Mouse (Mus musculus): Measurements from ENCODE around the gene Colq.
"Not testable (repeated sequence)": the region's sequence is repeated elsewhere in the genome, so short reads cannot be mapped to it uniquely, and the experiment has no call there.

Gene Colq

DNA sequence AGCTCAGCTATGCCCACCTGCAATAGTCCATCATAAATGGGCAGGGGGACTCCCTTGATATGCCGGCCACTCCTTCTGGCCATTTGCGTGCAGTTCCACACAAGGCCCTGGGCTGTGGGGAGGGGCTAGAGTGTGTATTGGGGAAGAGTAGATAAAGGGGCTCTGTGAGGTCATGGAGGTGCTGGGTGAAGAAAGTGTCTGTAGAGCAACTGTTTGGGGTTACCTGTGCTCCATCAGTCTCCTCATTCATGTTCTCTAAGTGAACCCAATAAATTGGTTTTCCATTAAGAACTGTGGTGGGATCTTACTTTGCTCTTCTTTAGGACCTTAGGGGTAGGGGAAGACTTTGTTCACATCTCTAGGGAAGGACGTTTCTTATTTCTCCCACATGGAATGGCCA, at the start of gene Colq:
Gene Colq (minus strand): TSS at position 101 of the 400 bp plus-strand sequence.
- DNase-seq: no peak

DNA sequence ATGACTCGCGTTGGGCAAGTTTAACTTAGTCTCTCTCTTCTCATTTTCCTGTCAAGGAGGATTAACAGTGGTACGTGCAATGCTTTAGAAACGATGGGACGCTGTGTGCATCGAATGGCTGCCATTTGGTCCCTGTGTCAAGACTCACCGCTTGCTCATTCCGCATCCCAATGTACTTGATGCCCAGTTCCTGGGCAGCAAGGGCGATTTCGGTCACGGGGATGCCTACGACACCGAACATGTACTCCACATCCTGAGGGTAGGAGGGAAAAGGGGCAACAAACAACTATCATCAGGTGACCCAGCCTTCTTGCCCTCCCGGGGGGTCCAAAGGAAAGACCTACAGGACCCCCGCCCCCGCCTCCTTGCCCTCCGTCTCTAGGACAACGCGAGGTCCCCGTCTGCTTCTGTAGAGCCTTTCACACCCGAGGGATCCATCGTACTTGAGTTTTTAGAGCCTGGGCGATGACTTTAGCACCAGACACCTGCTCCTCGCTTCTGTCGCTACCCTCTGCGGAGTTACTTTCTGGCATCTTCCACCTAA, 49.3 kb upstream of the Colq start, which contains the start of gene Gm49387:
Gene Gm49387 (minus strand): TSS at position 533 of the 544 bp plus-strand sequence.
- no peak for DNase-seq

- DNase-seq: no peak
These were observed 39.5 kb upstream of the Colq start for GRCm38 (mm10) chr14:31630677-31631076.

DNA sequence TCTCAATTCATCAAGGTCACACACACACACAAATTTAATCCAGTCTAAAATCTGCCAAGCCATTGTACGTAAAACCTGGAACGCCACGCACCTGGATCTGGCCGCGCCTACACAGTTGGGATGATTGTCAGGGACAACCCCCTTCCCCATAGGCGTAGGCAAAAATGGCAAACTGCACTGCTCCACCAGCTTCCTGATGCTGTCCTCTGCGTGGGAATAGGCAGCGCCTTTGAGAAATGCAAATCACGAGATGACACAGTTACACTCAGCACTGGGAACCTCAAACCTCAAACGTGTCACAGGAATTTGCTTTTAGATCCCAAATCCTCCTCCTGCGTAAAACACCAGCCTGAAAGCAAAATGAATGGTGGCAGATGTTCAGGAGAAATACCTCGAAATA, 31.6 kb upstream of the Colq start:
- no peak for DNase-seq

GRCm38 (mm10) chr14:31620591-31621223, 29.6 kb upstream of the Colq start:
- DNase-seq: no peak

- no peak for DNase-seq
These were observed 26.9 kb upstream of the Colq start for GRCm38 (mm10) chr14:31617997-31618396.

- no peak for DNase-seq
These were observed 26.1 kb upstream of the Colq start for GRCm38 (mm10) chr14:31617204-31617603.

DNA sequence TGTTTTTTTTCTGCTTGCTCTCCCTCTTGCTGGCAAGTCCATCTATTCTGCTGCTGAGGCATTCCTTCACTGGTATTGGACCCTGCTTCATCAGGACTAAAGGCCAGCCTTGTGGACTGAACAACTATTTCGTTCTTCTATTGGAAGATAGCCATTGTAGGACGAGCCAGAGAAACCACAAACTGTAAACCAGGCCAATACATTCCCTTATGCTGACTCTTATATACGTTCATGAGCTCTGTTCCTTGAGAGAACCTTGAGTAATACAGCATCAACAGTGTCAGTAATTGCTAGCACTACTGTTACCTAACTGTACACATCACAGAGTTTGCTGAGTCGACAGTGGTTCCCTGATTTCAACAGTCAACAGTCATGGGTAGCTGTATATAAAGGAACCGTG, 22.5 kb upstream of the Colq start:
- no peak for DNase-seq

GRCm38 (mm10) chr14:31611986-31612385, 20.8 kb upstream of the Colq start:
- DNase-seq: no peak

GRCm38 (mm10) chr14:31605514-31605913, 14.4 kb upstream of the Colq start:
- peak; percentile 16 for DNase-seq

GRCm38 (mm10) chr14:31604916-31605315, 13.8 kb upstream of the Colq start:
- peak; percentile 31 for DNase-seq

DNA sequence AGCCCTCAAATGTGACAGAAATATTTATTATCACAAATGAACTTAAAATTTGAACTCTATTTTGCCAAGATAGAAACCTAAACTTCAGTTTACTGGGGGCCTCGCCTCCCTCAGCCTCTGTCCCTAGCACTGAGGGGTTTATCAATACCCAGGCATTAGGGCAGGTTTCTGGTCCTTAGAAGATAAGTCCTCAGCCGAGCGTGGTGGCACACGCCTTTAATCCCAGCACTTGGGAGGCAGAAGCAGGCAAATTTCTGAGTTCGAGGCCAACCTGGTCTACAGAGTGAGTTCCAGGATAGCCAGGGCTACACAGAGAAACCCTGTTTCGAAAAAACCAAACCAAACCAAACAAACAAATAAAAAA, 11.5 kb upstream of the Colq start:
- DNase-seq: not testable (repeated sequence)

GRCm38 (mm10) chr14:31601908-31602615, 10.9 kb upstream of the Colq start:
- DNase-seq: no peak

DNA sequence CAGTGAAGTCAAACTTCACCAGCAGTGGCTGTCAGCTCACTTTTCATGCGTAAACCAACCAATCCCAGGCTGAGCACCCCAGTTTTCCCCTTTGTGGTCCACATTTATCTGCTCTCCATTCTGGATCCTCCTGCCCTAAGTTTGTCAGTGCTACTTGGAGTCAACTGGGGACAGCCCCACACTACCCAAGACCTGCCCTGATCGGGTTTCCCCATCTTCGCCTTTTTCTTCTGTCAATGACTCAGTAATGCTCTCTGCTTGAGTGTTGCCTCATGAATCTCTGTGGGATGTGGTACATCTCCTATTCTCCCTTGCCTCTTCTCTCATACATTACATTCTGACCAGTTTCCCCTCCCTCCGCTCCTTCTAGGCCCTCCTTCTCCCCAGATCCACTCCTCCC, 6.3 kb upstream of the Colq start:
- DNase-seq: no peak

DNA sequence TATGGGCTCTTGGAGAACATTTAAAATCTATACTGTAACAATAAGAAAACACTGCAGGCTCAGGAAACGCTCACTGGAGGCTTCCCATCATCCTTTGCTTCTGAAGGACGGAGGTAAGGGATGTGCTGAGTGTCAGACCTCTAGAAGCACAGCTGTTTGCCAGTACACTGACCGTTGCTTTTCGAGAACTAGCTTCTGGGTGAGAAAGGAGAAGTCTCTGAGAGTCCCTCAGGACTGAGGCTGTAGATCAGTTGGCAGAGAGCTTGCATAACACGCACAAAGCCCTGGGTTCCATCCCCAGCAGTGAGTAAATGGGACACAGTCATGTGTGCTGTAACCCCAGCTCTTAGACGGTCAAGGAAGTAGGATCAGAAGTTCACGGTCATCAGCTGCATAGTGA, 5.3 kb upstream of the Colq start:
- DNase-seq: no peak

GRCm38 (mm10) chr14:31594693-31595092, 3.5 kb upstream of the Colq start:
- no peak for DNase-seq

DNA sequence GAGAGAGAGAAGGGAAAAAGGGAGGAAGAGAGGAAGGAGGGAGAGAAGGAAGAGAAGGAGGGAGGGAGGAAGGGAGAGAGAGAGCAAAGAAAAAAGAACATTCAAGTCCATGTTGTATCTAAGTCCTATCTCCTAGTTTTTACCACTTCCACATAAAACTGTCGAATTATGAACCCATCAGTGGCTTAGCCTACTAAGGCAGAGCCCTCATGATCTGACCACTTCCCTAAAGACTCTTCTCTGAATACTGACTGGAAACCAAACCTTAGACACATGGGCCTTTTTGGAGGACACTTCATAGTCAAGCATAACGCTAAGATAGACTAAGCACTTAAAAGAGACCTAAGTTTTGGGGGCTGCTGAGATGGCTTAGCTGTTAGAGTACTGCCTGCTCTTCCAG, 1.9 kb upstream of the Colq start:
- DNase-seq: no peak

DNA sequence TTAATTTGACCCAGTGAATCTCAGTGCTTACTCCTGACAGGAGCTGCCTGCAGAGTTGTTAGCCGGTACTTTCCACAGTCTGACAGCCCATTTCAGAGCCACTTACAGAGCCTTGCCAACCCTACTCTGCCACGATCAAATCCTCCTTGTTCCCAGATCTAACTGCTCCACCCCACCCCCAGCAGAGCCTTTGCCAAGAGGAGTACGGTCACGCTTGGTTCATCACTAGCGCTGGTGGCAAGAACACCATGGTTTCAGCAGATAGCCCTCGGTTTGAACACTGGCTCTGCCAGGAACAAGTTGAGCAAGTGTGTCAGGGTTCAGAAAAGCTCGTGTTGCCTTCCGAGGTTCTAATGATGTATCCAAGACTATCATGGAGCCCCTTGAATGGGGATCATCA, 4.7 kb downstream of the Colq start:
- no peak for DNase-seq

DNA sequence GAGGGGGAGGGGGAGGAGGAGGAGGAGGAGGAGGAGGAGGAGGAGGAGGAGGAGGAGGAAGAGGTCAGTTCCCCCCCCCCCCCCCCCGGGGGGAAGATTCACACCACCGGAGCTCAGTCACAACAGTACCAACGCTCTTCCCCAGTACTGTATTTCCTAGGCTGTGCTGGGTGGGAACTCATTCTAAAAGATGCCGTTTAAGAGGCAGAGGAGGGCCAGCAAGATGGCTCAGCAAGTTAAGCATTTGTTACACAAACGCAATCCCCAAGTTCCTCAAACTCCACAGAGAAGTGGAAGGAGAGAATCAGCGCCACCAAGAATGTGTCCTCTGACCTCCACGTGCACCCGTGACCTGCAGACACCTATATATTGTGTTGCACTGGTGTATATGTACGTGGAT, 8.1 kb downstream of the Colq start:
- no peak for DNase-seq

DNA sequence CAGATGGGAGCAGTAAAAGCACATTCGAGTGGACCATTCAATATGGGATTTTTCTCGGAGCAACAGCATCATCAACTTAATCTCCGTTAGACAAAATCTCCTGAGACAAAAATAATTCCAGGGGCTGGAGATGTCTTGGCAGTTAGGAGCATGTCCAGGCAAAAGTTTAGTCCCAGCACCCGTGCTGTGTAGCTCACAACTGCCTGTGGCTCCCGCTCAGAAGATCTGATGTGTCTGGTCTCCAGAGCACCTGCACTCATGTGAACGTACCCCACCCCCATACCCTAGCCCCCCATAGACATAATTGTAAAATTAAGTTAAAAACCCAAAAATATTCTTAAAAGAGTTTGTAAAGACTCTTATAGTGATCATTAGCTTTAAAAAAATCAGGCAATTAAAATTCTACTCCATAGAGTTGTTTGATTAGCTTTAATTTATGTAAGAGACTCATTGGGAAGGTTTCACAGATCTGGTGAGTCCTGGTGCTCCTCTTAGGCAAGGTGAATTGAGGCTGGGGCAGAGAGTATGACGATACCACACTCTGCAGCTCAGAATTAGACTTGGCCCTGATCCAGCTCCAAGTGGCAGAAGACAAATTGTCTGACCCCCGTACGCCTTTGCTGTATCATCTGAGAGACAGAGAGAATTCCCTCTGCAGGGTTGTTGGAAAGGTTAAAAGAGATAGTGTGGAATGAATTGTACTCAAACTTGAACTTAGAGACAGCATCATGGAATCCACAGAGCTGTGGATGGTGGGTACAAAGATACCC, 13.0 kb downstream of the Colq start:
- no peak for DNase-seq

DNA sequence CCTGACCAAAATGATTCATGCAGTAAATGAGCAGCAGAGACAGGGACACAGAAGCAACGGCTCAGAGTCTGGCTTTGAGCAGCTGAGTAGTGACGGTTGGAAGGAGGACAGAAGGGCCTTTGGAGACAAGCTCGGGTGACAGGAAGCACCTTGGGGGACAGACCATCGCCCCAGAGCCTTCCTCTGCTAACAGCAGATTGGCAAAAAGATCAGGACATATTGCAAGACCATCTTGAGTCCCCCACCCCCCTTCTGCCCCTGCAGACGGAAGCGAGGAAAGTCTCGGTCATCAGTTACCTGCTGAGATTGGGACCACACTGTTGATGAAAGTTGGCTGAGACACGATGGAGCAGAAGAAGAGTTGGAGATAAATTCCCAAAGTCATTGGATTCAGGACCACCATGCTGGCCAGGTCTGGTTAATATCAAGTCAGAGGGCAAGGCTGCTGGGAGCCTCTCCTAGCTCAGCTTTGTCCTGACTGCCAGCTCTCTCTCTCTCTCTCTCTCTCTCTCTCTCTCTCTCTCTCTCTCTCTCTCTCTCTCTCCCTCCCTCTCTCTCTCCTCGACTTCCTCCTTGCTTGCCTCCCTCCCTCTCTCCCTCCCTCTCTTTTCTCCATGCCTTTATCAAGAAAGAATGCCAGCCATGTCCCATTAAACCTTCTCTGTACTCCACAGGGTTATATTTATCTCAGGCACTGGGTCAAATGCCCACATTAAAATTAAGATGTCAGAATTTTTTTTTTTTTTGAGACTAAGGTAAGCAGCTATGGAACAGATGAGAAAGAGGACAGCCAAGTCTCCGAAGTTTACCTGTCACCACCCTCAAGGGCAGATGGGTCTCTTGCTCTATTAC, 14.1 kb downstream of the Colq start:
- no peak for DNase-seq

GRCm38 (mm10) chr14:31575866-31576265, 15.3 kb downstream of the Colq start:
- DNase-seq: no peak

Data from lung, postnatal 14 days (tissue).